Mouse (Mus musculus): ENCODE measurements around the gene Eif5b. TPM values are rescaled to one million over a fixed set of nuclear protein-coding genes. Genes with fewer than 3 reads are reported as not detected.
"Not testable (repeated sequence)": the region's sequence is repeated elsewhere in the genome, so short reads cannot be mapped to it uniquely, and the experiment has no call there.

Gene Eif5b
- total RNA-seq, 2 experiments from 2014 or later, result 35.5 to 38.2 TPM

- no peak for DNase-seq
These were observed 5.2 kb downstream of the Eif5b start for GRCm38 (mm10) chr1:38003046-38003445.

GRCm38 (mm10) chr1:38006741-38007140 lies 8.9 kb downstream of the Eif5b start:
- DNase-seq, result peak; percentile 44

GRCm38 (mm10) chr1:38011647-38012046 lies 13.8 kb downstream of the Eif5b start:
- DNase-seq, result no peak

DNA sequence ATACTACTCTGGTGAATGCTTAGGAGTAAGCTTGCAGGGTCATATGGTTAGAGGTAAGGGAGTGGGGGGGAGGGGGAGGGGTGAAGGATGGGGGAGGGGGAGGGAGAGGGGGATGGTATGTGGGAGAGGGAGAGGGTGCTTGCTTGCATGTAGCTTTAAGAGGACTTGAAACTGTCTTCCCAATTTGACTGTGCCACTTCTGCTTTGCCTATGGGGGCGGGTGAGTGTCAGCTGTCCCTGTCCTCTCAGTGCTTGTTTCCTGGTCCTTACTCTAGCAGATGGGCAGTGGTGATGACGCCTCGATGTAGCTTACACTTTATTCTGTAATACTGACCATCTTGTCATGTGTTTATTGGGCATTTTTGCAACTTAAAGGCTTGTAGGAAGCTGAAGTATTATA lies 14.3 kb downstream of the Eif5b start:
- no peak for DNase-seq

DNA sequence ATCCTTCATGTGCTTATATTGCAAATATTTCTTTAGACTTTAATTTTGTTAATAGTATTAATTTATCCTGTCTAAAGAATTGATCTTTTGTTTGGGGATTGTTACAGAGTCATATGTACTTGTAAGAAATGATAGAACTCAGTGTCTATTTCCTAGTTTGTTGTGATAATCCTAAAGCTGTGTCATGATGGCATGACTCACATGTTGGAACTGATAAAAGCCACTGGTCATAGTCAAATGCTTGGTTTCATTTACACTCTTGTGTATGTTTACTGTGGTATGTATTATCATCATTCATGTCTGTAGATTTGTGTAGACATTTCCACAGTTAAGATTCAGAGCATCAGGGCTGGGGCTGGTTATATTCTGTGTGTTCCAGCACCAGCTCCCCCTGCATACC lies 14.7 kb downstream of the Eif5b start:
- no peak for DNase-seq

GRCm38 (mm10) chr1:38014551-38015203 lies 16.9 kb downstream of the Eif5b start:
- no peak for DNase-seq

- DNase-seq, result no peak
These were observed 29.5 kb downstream of the Eif5b start for GRCm38 (mm10) chr1:38027301-38027700.

- no peak for DNase-seq
These were observed 33.6 kb downstream of the Eif5b start for GRCm38 (mm10) chr1:38031391-38031790.

DNA sequence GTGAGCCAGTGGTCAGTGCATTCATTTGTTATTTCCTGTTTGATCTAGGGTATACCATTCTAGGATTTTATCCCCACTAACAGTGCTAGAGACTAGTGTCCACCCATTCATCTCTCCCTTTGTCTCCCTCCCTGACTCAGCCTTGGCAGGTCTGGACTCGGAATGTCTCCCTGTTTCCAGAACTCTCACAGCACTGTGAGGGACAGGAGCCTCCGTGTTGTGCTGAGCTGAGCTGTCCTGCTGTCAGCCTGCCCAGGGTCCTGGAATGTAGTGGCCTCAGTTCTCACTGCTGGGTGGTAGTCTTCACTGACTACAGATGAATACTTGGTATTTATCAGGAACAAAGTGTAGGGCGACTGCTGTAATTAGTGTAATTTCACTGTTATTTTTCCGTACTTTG lies 37.7 kb downstream of the Eif5b start:
- DNase-seq, result no peak

- no peak for DNase-seq
These were observed 39.6 kb downstream of the Eif5b start for GRCm38 (mm10) chr1:38037375-38037774.

- no peak for DNase-seq
These were observed 41.1 kb downstream of the Eif5b start for GRCm38 (mm10) chr1:38038898-38039297.

- DNase-seq, result no peak
These were observed 50.3 kb downstream of the Eif5b start for GRCm38 (mm10) chr1:38048121-38048520.

GRCm38 (mm10) chr1:38049562-38049961 lies 51.8 kb downstream of the Eif5b start:
- no peak for DNase-seq

DNA sequence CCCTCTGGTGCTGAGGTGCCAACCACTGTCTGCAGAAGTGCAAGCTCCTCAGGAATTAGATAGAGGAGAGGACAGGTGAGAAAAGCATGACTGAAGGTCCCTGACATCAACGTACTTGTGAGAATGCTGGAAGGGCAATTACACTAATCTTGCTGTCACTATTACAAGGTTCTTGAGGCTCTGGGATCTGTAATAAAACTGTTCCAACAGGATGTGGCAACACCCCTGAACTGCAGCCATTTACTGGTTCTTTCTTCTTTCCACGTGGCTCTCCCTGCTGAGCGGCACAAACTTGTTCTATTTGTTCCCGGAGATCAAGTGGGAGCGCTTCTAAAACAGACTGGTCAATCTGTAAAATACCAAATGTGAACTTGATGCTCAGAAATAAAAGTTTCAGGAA lies 57.4 kb downstream of the Eif5b start:
- DNase-seq, result peak; percentile 24

GRCm38 (mm10) chr1:38058417-38058816 lies 60.6 kb downstream of the Eif5b start:
- DNase-seq, result no peak

- DNase-seq, result not testable (repeated sequence)
These were observed 64.3 kb downstream of the Eif5b start for GRCm38 (mm10) chr1:38062156-38062555.

DNA sequence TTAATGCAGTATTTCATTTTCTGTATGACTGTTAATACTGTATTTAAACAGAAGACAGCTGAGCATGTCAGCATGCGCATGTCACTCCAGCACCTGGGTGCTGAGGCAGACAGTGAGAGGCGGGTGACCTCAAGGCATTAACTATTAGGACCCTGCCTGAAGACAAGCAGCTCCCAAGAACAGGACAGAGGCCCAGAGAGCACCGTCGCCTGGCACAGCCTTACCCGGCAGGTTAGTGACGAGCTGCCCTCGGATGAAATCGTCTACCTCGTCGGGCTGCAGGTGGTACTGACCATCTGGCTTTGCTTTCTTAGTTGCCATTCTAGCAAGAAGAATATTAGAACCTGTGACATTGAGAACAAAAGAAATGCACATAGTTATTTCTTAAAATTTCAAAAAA lies 69.5 kb downstream of the Eif5b start:
- DNase-seq, result no peak

GRCm38 (mm10) chr1:38071326-38071725 lies 73.5 kb downstream of the Eif5b start:
- peak; percentile 9 for DNase-seq

GRCm38 (mm10) chr1:38081316-38081715 lies 83.5 kb downstream of the Eif5b start:
- no peak for DNase-seq

DNA sequence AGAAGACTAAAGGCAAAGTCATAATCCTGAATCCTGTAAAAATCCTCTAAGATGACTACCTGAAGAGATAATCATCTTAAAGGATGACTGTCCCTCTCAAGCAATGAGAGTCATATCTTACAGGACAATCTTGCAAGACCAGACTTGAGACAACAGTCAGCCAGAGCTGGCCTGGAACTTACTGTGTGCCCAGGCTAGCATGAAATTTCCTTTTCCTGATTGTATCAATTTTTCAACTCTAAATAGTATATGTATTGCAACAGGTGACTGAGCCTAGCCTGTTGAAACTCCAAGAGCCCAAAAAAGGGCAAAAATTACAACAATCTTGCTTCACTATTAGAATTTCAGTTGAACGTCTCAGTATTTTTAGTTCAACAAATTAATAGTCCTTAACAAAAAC lies 105.4 kb downstream of the Eif5b start:
- no peak for DNase-seq

DNA sequence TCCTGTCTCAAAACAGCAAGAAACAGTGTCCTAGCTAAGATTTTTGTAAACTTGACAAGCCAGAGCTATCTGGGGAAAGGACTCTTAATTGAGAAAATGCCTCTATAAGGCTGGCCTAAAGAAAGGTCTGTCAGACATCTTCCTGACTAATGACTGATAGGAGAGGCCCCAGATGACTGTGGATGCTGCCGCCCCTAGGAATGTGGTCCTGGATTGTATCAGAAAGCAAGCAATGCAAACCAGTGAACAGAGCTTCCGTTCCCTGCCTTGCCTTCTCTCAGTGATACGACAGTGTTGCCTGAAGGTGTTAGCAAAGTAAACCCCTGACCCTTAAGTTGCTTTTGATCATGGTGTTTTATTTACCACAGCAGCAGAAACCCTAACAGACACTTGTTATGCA lies 106.0 kb downstream of the Eif5b start:
- DNase-seq, result no peak
